Mouse (Mus musculus) brown adipose tissue, adult 24 weeks (tissue): ENCODE data around the gene Fgd6. TPM values are rescaled to one million over a fixed set of nuclear protein-coding genes. Genes with fewer than 3 reads are reported as not detected.
A peak's percentile ranks its signal among the peaks of the same experiment; 100 is the strongest.

ENCODE experiments used
- H3K27ac ChIP-seq: fragments of 200-500 bp; replicated peaks from 2 replicates; pipeline ENCODE4 v1.5.1; 2012; ENCODE audit warnings: low read depth, mild to moderate bottlenecking, low read length
- H3K4me1 ChIP-seq: fragments of 200-500 bp; 2 replicates; pipeline ENCODE4 v1.6.1; 2012; ENCODE audit warnings: low read length, mixed read lengths; ENCODE audit not compliant: control insufficient read depth, insufficient read depth, insufficient read length
- H3K4me3 ChIP-seq: fragments of 200-500 bp; 2 replicates; pipeline ENCODE4 v1.5.1; 2012; ENCODE audit warnings: low read depth, mild to moderate bottlenecking, low read length, moderate library complexity; ENCODE audit not compliant: insufficient read depth
- polyA plus RNA-seq: library from polyadenylated mRNA; stranded (reverse); fragments of >200 nt; gene quantifications from 2 replicates; pipeline ENCODE4 v1.2.4, GENCODE M21; 2012; ENCODE audit not compliant: missing spikeins, insufficient read depth, insufficient read length

The Fgd6 gene
- polyA plus RNA-seq, 1 experiment, result 1.5 TPM

DNA sequence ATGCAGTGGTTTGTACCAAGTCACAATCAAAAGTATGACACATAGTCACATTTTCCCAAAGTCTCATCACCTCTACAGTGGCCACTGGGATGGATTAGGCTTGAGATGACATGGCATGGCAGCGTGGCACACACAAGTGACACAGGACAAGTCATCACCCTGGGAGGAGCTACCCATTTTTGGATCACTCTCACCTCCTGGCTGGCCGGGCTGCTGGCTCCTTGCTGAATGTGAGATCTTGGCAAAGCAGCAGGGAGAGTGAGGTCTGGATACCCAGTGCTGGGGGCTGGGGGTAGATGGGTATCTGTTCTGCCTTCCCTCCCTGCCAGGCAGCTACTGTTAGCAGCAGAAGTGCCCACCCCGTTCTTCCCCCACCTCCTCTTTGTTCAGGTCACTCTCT is 31.1 kb downstream of the Fgd6 start:
- no peak overlapping the region for H3K27ac ChIP-seq

DNA sequence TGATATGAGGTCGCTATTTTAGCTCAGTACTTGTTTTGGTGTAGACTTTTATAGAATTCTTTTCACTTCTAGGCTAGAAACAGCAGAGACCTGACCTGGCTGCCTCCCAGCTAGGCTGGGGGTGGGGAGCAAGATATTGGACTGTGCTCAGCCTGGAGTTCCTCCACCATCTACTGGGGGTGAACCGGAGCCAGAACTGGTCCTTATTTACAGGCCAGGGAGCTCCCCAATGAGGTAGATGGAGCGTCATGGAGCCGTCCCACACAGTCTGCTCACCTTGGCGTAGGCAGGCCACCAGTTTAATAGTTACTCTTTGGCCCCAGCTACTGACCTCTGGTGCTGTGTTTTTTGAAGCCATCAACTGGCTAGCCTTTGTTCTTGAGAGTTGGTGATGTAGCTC is 32.9 kb downstream of the Fgd6 start:
- no peaks in the 10 kb centered on the region; the same call in 1 of the 2 replicates for H3K4me1 ChIP-seq
- no peak overlapping the region for H3K4me3 ChIP-seq
- no peak overlapping the region for H3K27ac ChIP-seq

More for the DNA sequence above, 31.1 kb downstream of the Fgd6 start:
- no peak overlapping the region for H3K4me3 ChIP-seq
- H3K4me1 ChIP-seq, result no peaks in the 10 kb centered on the region; the same call in 1 of the 2 replicates

DNA sequence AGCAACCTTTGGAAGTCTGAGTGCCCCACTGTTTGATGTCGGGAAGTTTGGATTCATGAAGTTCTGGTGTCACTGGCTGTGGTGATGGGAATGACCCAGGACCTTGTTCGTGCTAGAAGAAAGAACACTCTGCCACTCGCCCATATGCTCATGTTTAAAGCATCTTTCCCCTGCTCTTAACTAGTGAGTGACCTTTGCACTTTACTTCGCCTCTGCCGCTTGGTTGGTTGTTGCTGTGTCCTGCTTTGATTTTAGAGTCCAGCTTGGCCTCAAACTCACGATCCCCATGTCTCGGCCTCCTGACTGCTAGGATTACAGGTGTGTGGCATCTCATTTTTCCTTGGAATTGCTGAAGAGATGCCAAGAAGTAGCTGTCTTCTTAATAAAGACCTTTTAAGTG is 35.8 kb downstream of the Fgd6 start:
- Histone ChIP-seq H3K4me1 (peaks cover 3% of the 10 kb centered on the region; the same call in 1 of the 2 replicates), H3K4me3 (no peak overlapping the region), H3K27ac (no peak overlapping the region)

DNA sequence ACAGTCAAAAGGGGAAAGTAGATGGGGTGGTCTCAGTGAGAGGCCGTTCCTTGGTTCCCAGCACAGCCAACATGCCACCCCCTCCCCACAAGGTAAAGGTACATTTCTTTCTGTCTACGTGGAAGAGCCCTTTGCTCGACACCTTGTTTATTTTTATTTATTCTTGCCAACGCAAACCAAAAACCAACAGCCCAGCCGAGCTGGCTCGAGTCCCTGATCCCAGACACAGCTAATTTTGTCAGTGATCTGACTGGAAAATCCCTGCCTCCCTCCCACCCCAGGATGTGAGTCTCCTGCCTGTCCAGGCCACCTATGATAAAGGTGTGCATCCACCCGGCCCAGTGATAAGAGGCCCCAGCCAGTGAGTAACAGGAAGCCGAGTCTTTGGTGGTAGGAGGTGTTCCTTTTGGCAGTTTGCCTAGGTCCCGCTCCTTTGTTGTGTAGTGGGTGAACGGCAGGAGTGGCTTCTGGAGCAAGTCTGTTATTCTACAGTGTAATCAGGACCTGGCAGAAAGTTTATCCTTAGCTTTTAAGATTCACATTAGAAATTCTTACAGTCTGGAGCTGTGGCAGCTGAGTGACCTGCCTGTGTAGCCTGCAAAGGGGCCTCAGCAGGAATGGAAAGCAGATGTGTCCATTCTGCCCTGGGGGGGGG is 36.6 kb downstream of the Fgd6 start:
- Histone ChIP-seq H3K4me1 (peaks cover 3% of the 10 kb centered on the region; the same call in 1 of the 2 replicates), H3K4me3 (no peak overlapping the region), H3K27ac (no peak overlapping the region)

DNA sequence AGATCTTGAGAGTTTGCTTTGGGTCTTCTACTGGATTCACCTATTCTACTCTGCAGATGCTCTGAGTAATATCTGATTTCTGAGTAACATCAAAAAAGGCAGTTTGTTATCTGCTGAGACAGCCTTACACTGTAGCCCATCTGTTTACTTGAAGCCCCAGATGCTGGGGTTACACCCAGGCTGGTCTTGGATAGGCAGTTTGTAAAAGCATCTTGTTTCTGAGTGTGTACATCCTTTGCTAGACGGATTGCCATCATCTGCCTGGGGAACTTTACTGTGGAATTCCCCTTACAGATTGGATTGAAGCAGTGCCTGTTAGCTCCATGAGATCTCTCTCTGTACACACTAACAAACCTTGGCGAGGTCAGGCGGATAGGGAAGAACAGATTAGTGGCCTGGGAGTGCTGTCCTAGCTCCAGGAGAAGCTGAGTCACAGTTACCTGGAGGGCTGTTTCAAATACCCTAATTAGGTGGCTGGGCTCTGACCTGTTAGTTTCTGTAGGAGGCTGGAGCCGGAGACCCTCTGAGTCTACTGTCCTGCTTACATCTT is 37.2 kb downstream of the Fgd6 start:
- Histone ChIP-seq H3K4me1 (peaks cover 3% of the 10 kb centered on the region; the same call in 1 of the 2 replicates), H3K4me3 (no peak overlapping the region), H3K27ac (no peak overlapping the region)

DNA sequence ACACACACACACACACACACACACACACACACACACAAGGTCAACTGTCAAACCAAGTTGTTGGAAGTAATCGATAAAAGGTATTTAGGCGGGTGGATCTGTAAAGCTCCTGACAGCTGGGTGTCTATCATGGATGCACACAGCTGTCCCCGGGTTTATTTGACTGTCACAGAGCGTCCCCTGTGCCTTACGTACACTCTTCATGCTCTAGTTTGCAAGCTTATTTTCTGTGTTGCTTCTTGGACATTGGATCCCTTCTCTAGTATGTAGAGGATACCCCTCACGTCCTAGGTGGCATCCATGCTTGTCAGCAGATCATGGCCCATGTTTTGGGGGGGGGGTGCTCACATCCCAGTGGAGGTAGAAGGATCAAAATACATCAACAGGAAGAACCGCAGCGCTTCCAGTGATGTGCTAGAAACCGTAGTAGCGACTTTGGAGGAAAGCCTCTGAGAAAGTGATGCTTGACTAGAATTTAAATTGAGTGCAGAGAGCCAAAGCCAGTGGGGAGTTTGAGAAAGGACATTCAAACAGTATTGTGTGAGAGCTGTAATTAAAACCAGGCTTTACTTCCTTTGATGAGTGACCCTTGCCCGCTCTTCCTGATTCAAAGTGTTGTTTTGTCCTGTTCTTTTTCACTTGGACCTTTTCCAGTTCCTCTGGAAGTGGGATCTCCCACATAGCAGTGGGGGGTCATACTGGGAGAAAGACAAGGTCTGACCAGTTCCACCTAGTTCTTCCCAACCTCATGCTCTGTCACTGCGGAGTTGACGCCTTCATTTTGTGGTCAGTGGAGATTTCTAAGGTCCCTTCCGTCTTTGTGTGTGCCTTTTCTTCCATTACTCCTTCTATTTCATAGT is 41.4 kb downstream of the Fgd6 start:
- peaks cover 5% of the 10 kb centered on the region; the same call in 1 of the 2 replicates for H3K4me1 ChIP-seq
- H3K4me3 ChIP-seq, result no peak overlapping the region

DNA sequence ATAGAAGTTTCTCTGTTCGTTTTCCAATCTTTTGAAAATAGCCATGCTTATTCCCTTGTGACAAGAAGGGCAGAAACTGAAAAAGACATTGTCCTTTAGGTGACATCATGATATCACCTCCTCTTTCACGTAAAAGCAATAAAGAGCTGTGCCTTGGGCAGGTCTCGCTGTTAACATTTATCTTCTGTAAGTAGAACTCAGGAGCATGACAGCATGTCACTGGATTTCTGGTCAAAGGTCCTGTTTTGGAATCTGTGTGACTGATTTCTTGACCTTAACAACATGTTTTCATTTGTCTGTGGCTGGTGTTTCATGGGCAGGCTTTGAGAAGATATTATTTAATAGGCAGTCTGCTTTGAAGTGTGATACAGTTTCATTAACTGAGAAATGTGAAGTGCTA is 44.9 kb downstream of the Fgd6 start:
- no peak overlapping the region for H3K27ac ChIP-seq
- H3K4me1 ChIP-seq, result peaks cover 2% of the 10 kb centered on the region; the same call in 1 of the 2 replicates
- no peak overlapping the region for H3K4me3 ChIP-seq

More for the DNA sequence above, 41.4 kb downstream of the Fgd6 start:
- H3K27ac ChIP-seq, result no peak overlapping the region

DNA sequence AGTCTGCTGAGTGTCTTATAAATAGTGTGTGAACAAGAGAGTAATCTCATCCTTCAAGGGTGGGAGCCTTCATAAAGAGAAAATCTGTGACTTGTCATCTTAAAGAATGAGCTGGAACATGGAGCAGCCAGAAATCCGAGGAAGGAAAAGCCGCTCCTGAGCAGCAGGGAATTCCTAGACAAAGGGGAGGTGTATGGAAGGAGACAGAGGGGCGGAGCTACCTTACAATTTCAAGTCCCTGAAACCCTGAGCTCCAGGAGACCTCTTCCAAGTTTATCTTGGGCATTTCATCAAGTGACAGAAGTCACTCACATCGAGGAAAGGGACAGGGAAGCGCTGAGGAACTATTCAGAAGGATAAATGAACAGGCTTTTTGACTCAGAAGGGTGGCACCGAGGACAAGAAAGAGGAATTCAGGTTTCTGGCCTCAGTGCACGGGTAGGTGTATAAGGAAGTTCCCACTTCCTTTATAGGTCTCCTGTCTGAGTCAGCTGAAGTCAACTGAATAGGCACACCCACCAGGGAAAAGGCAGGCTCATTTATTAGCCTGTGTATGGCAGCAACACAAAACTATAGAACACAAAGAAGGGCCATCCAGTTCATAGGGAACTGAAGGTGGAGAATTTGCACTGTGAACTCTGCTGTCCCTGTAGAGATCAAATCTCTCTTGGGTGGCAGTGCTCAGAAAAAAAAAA is 46.4 kb downstream of the Fgd6 start:
- Histone ChIP-seq H3K27ac (0 out of 2 replicates have a peak overlapping the region, but pooled peaks have one; percentile 26), H3K4me3 (no peak overlapping the region), H3K4me1 (peaks cover 2% of the 10 kb centered on the region; the same call in 1 of the 2 replicates)

DNA sequence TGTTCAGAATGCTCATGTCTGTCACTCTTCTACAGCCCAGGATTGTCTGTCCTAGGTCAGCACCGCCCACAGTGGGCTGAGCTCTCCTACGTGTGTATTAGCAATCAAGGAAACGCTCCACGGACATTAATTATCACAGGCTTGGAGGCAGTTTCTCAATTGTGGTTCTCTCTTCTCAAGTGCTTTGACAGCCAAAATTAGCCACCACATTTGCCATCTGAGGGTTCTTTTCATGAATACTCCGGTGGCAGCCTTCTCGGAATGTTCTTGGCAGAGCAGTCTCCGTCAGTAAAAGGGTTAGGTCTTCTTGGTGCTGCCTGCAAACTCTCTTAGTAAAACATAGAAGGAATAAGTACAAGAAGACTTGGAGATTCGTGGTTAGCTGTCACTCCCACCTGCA is 50.5 kb downstream of the Fgd6 start:
- H3K4me1 ChIP-seq, result peaks cover 2% of the 10 kb centered on the region; the same call in 1 of the 2 replicates
- no peak overlapping the region for H3K27ac ChIP-seq
- H3K4me3 ChIP-seq, result no peak overlapping the region

DNA sequence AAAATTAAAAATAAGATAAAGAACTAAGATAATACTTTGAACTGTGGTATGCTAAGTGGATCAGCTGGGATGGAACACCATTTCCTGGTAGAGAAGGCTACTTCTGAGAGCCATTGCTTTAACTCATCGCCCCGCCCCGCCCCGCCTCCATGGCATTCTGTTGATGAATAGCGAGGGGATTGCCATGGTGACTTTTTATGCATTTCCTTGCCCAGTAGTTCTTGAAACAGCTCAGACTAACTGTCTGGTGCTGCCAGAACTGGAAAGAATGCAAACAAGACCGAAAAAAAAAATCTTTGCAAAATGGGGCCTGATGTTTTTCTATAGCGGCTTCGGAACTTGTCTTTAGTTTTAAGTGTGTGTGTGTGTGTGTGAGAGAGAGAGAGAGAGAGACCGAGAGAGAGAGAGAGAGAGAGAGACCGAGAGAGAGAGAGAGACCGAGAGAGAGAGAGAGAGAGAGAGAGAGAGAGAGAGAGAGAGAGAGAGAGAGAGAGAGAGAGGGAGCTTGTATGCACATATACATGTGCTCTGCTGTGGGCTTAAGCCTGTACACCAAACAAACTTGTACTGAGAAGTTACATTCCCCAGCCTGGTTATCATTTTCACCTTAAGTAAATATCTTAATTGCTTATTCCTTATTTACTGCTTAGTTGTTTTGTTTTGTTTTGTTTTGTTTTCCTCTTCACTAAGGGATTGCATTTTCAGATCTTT is 51.7 kb downstream of the Fgd6 start:
- no peak overlapping the region for H3K27ac ChIP-seq
- no peaks in the 10 kb centered on the region for H3K4me1 ChIP-seq
- no peak overlapping the region for H3K4me3 ChIP-seq

DNA sequence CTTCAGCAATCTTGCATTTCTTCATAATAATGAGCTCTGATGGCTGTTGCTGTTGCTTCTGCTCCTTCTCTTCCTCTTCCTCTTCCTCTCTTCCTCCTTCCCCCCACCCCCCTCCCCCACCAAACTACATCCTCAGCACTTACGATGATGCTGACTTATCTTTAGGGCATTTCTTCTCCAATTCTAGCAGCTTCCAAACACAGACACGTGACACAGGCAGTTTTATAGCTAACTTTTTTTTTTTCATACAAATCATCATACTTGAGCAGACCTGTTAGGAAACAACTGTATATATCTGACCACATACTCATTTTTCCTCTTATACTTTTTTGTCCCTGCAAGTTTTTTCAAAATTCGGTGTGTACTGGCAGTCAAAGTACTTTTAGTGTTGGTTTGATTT is 54.2 kb downstream of the Fgd6 start:
- H3K4me1 ChIP-seq, result no peaks in the 10 kb centered on the region; the same call in 1 of the 2 replicates
- H3K4me3 ChIP-seq, result no peak overlapping the region
- H3K27ac ChIP-seq, result no peak overlapping the region

DNA sequence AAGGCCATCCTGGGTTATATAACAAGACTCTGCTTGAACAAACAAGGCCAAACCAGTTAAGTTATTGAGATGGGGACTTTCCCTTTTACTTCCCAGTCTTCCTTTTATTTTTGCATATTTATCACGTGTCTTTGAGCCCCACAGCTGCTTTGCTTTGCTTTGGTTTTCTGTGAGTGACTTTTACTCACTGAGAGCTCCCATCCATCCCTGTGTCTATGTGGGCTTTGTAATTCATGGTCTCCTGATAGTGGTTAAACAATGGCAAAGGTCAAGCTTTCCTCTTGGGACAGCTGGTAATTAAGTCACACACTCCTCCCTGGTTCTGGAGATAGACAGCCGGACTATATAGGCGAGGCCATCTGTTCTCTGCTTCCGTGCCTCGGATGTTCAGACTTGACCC is 57.7 kb downstream of the Fgd6 start:
- Histone ChIP-seq H3K27ac (no peak overlapping the region), H3K4me3 (no peak overlapping the region), H3K4me1 (peaks cover 4% of the 10 kb centered on the region)

DNA sequence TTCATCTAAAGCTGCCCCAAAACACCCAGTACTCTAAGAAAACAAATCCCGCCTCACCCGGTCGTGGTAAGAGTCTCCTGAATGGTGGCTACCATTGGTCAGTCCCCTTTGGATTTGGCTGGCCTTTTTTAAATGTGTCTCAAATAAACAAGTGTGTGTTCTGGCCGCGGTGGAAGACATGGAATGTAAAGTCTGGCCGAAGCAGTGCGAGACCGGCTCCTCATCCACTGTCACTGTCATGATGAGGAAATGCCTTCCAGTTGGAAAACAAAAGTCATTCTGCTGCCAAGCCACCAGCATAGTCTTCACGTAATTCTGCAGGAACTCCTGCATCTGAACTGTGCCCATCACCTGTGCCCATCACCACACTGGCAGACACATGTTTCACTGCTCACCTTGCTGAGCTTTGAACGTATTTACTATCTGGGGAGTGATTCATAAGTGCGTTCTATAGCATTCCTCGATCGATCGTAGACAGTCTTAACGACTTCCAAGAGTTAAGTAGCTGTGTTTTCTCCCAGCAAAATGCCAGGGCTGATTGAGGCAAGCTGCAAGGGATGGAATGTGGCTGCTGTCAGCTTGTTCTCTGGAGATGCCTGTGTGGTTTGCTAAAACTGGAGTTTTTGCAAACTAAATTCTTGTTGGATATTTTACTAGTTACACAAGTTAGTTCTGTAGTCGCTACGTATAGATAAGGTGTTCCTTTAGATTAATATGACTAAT is 60.1 kb downstream of the Fgd6 start:
- no peak overlapping the region for H3K27ac ChIP-seq

More for the DNA sequence above, 60.1 kb downstream of the Fgd6 start:
- peaks cover 4% of the 10 kb centered on the region for H3K4me1 ChIP-seq
- H3K4me3 ChIP-seq, result no peak overlapping the region
